Mouse (Mus musculus) lung, adult 2 months (tissue): ENCODE measurements around the gene Gpc6.

Experiments used
- CTCF ChIP-seq: fragments of 200-500 bp; IDR thresholded peaks from 2 replicates; pipeline ENCODE4 v1.5.1; 2011; ENCODE audit warnings: mild to moderate bottlenecking, low read length, control low read depth; ENCODE audit not compliant: insufficient read depth
- POLR2A ChIP-seq: fragments of 200-500 bp; IDR thresholded peaks from 2 replicates; pipeline ENCODE4 v1.6.1; 2011; ENCODE audit warnings: low read depth, mild to moderate bottlenecking, control low read depth, low read length, borderline replicate concordance; ENCODE audit errors: extremely low read depth

DNA sequence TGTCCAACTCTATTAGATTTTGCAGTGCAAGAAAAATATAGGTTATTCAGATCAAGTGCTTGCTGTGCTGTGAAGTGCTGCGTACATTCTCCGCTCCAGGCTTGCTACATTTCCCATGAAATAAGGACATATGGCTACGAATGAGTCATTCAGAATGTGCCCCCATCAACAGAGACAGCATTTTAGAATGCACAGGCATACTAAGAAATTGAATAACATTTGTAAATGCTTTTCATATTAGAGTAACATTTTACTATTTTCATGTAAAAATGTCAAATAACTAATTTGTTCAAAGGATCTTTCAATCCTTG lies 483.4 kb downstream of the Gpc6 start:
- TF ChIP-seq CTCF, result no peak
- TF ChIP-seq POLR2A, result no peak
